Mouse (Mus musculus) megakaryocyte, embryonic 14.5 days (primary cell): ENCODE results near the gene Cep19.

Experiments
- FLI1 ChIP-seq: IDR thresholded peaks from 2 replicates; pipeline ENCODE4 v1.6.1; 2012; ENCODE audit warnings: low read length, inconsistent platforms, mixed read lengths
- GATA1 ChIP-seq: IDR thresholded peaks from 3 replicates; pipeline ENCODE4 v1.6.1; 2012; ENCODE audit warnings: mixed read lengths, low read length, inconsistent platforms, borderline replicate concordance

DNA sequence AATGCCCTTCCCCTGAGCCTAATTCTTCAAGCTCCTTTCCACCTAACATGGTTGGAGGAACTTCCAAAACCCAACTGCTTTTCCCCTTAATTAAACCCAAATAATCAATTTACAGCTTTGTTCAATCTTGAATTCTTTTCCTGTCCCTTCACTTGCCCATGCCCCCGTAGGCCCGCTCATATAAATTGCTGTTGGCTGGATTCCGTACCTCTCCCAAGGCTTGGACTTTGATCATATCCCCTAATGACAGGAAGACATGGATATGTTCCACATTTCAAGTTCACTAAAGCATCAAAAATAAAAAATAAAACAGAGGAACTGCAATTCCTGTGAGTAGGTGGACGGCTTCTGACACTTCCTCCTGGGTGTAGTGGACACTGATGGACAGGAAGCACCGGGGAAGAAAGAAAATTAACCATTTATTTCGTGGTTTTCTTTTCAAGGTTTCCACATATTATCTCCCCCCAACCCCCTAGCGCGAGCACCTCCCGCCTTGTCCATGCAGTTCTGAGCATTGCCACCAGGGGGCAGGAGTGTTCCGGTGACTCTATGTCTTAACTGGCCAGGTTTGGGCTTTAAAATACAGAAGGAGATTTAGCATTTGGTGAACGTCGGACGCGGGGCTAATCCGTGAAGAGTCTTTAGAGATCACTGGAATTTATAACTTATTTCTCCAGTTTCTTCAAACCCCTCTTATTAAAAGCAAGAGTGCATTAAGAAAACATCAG, 15.5 kb downstream of the Cep19 start:
- TF ChIP-seq GATA1: no peak
- TF ChIP-seq FLI1: no peak
